Mouse (Mus musculus) layer of hippocampus, postnatal 25 days (tissue): Measurements from ENCODE around the gene Slc35b1. TPM values are rescaled to one million over a fixed set of nuclear protein-coding genes. Genes with fewer than 3 reads are reported as not detected.
"Not testable (repeated sequence)": the region's sequence is repeated elsewhere in the genome, so short reads cannot be mapped to it uniquely, and the experiment has no call there.

Experiments
- DNase-seq, 2 experiments: peaks; one replicate each; pipeline ENCODE4 v3.0.0; 2022; ENCODE audit warnings: mixed read lengths in 2 of 2, low spot score in 1 of 2; ENCODE audit errors: extremely low spot score in 1 of 2
- total RNA-seq, 2 experiments: library from RNA; stranded (reverse); gene quantifications; 2 replicates each; pipeline ENCODE4 v1.2.3; 2021

The Slc35b1 gene
- total RNA-seq, 2 experiments from 2014 or later: 69.7 to 69.9 TPM

DNA sequence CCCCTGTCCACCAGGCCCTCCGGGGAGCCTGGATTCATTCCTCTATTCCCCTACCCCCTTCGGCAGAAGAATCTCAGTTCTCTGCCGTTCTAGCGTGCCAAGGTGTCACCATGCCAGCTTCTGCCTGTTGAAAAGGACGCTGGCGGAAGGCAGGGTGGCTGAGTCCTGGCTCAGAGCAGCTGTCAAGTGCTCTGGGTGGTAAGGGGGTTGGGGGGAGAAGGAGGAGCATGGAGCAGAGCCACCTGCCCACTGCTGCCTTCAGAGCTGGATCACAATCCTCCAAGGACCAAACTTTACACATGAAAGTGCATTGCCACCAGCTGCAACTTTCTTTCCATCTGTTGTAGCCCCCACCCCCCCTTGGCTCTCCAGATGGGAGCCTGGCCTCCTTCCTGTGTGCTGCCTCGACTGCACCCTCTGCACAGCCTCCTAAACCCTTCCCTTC, 7.8 kb downstream of the Slc35b1 start:
- DNase-seq: peak; percentile 51 to 53

DNA sequence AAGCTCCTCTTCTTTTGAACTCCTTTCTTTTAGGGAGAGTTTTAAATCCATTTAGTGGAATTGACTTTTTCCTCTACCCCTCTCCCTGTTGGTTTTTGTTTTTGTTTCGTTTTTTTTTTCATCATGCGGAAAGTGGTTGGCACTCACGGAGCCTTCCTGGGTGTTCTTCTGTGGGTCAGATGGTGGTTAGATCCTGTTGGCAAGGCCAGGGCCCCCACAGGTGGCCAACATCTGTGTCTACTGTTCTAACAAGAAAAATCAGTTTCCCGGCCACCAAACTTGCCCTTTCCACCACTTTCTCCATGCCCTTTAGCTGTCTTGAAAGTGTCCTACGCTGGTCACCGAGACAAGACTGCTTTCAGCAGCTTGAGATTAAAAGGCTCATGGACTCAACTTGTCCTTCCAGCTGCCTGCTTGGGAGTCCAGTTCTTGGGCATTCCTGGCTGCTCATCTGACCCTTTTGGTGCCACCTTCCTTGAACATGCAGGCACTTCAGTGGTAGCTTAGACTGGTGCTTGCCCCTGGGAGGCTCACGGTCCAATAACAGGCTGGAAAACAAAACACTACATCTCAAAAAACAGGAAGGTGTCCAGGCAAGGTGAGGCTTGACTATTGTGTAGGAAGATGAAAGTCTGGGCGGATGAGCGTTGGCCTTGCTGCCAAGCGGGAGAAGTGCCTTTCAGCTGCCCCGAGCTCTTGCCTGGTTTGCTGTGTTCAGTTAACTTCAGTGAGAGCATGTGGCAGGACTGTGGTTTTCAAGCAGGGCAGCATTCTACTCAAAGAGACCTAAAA, 8.4 kb downstream of the Slc35b1 start:
- no peak for DNase-seq

DNA sequence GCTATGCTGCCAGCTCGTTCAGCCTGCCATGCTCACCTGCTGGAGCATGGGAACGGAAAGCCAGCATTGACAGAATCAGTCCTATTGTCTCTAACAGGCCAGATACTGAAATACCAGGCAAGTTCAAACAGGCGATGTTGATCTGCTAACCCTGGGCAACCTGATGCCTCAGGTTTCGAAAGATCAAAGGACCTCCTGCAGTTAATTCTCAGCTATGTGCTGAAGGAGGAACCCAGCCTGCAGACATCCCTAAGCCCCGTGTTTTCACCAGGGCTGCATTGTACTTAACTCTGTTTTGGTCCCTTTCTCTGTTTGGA, 9.0 kb downstream of the Slc35b1 start:
- DNase-seq: no peak

DNA sequence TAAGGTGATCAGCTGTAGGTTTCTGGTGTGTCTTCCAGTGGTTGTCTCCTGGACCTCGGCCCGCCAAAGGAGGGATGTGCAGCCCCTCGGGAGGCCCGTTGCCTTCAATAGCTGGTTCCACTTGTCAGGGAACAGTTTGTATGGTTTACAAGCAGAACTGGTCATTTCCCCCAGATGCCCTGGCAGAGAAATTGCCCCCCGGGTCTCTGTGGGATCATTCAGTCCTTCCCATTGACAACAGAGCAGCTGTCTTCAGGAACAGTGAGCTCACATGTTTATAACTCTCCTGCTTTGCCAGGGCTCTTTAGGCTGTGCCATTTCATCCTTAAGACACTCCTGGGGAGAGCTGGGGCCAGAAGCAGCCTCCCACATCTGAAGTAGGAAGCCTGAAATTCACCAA, 9.6 kb downstream of the Slc35b1 start:
- no peak for DNase-seq

DNA sequence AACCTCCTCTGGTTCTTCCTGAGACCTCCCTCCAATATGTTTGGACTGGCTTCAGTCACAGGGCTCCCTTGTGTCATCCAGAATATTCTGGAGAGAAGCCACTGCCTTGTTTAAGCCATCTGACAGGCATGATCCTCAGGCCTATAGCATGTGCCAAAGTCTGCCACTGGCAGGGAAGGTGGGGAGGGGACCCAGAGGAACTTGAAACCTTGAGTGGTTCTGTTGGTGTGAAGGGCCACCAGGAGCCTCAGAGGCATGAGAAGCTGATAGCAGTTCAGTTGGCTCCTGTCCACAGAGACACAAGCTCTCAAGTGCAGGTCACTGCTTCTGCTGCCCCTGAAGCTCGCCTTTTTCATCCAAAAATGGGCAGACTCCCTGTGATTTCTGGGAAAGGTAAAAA, 12.1 kb downstream of the Slc35b1 start:
- DNase-seq: no peak

DNA sequence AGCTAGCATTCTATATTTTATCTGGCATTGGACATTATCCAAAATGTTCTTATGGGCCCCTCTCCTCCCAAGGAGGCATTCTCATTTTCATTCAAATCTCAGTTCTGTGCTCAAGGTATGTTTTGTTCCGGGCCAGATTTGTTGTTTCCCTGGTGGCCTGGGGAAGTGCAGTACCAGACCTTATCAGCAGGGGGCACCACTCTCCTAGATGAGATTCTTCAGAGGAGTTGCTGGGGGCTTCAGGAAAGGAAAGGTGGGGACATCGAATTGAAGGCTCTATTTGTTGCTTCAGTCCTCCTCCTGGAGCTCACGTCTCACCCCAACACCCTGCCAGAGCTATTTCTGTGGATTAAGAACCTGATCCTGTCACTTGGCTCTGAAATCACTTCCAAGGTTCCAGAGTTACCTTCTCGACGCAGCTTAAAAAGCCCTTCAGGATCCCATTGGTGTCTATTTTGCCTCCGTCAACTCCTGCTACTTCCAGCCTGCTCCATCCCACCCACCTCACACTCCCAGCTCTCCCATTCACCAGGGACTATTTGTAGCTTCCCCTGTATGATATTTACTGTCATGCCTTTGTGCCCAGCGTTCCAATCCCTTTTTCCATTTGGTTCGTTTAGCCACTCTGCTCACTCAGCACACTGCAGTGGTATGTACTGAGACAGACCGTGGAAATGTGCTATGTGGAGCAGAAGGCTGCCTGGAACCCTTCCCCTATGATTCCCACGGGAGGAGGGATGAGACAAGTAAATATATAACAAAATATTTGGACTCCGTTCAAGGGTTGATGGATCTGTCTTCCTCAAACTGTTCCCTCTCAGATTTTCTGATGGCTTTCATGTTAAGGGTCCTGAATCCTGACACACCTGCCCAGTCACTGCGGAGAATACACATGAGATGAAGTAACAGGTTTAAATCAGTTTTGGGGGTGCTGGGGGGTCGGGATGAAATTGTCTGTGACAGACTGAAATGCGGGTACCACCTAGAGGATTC, 13.6 kb downstream of the Slc35b1 start:
- peak; percentile 76 to 93 for DNase-seq

DNA sequence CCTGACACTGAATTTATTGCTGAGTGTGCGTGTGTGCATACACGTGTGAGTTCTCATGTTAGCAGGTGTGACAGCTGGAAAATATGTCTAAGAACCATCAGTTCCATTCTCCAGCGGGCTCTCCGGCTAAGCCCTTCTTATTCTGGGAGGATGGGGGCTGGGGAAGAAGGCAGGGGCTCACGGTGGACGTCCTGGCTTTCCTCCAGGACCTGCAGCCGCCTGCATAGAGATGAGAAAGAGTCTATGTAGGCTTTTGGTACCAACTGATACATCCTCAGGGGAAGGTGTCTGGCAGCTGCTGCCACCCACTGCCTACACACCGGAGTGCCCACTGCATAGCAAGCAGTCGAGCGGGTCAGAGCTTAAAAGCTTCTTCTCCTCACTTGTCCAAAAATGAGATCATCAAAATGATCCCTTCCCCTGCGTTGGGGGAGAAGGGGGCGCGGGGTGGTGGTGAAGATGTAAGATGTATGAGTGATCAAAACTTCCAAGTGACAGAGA, 15.1 kb downstream of the Slc35b1 start:
- DNase-seq: no peak

DNA sequence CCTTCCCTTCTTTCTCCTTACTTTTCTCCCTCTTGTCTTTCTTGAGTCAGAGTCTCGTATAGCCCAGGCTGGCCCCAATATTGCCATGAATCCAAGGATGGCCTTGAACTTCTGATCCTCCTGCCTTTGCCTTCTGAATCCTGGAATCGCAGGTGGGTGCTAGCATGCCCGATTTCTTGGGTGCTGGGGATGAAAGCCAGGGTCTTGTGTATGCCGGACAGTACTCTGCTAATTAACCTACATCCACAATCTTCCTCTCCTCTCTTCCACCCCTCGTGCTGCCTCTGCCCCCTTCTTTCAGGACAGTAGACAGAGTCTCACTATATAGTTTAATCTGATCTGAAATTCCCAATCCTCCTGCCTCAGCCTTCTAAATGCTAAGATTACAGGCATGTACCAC, 17.1 kb downstream of the Slc35b1 start:
- no peak for DNase-seq

DNA sequence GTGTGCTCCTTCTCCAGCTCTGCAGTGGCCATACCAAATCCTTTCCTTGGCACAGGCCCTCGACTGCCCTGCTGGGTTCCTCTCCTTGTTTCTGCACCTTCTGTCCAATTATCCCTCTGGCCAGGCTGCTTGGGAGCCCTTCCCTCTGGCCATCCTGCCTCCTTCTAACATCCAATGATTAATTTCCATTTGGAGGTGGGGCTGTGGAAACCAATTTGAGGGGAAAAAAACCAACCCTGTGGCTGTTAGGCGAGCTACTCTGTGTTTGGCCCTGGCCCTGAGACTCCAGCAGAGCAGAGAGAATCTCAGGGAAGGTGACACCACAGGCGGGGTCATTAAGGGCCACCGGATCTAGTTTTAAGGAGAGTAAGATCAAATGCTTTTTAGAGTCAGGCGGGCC, 17.7 kb downstream of the Slc35b1 start:
- DNase-seq: no peak

DNA sequence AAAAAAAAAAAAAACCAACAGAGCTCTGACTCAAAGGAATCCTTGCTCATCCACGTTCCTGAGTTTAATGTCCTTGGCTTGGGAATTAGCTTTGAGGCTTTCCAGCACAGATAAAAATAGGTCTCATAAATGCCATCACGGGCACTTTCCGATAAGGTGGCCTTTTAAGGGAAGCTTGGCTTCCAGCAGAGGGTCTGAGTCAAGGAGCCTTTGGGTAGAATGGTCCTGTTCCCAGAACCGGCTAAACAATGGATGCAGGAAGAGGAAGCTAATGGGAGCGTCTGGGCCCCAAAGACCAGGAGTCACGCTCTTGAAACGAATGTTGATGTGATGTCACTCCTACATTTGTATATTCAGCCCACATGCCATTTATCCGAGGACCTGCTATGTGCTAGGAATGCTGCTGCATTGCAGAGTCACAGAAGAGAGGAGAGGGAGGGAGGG, 18.2 kb downstream of the Slc35b1 start:
- DNase-seq: no peak

DNA sequence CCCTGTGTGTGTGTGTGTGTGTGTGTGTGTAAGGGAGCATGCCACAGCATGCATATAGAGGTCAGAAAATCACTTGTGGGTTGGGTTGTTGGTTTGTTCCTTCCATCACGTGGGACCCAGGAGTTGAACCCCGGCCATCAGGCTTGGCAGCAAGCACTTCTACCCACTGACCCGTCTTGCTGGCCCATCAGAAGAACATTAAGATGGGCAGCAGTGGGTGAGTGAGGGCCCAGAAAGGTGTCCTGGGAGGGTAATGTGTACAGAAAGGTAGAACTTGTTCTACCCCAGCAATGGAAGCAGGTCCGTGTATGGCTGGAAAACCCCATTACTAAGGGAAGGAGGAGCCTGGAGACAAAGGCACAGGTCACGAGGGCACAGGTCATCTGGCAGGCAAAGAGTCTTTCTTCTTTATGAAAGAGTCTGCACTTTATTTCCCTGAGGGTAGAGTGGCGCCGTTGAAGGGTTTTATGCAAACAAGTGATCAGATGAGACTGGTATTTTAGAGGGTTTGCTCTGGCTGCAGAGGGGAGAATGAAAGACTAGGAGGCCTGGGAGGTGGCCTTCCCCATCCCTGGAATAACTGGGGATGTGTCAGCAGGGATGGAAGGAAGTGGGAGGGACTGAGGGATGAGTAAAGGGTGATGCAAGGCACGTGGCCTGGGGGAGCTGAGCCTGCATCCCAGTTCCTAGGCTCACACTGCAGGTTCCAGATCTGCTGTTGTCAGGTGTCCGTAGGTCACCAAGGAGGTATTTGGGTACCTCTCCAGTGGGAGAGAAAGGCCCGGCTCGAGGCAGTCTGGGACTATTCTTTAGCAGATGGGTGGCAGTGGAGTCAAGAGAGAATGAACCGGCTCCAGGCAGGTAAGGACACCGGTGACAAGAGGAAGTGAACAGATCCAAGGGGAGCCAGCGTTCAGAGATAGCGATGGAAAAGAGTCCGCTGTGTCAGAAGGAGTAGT, 19.2 kb downstream of the Slc35b1 start:
- DNase-seq: no peak

DNA sequence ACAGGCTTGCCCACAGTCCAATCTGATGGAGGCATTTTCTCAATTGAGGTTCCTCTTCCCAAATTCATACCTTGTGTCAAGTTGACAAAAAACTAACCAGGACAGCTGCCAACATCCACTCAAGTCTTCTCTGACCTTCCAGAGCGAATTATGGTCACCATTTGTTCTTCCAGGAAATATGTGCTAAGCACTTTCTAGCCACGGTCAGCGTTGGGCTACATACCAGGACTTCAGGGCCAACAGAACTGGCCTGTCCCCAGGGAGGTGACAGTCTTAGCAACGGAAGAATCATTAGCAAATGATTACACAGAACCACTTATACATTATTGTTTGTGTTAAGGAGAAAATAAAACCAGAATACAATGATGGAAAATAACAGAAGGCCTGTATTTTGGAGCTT, 21.3 kb downstream of the Slc35b1 start:
- no peak for DNase-seq

DNA sequence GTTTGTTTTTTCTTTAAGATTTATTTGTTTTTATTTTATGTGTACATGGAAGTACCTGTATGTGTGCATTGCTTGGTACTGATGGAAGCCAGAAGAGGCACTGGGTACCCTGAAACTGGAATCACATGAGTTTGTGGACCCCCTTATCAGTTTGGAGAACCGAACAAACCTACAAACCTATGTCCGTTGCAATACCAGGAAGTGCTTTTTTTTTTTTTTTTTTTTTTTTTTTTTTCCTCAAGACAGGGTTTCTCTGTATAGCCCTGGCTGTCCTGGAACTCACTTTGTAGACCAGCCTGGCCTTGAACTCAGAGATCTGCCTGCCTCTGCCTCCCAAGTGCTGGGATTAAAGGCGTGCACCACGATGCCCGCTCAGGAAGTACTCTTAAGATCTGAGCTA, 21.9 kb downstream of the Slc35b1 start:
- not testable (repeated sequence) for DNase-seq

DNA sequence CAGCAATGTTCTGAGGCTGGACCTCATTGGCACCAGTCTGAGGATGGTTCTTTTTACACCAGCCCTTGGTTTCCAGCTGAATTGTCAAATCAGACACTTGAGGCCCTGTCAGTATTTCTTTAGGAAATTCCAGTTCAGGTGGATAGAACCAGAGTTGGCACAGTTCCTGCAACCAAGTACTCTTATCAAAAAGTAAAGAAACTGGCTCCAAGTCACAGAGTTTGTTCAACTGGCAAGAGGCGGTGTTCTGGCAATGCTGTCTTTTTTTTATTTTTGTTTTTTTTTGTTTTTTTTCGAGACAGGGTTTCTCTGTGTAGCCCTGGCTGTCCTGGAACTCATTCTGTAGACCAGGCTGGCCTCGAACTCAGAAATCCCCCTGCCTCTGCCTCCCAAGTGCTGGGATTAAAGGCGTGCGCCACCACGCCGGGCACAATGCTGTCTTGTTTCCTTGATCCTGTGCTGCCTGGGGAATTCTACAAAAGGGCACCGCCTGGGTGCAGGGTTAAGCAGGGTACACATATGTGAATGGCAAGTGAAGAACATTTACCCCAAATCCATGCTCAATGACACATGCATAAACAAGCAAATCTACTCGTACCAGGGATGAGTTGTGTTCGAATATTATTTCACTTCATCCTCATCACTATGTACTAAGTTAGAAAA, 25.1 kb downstream of the Slc35b1 start:
- no peak for DNase-seq

DNA sequence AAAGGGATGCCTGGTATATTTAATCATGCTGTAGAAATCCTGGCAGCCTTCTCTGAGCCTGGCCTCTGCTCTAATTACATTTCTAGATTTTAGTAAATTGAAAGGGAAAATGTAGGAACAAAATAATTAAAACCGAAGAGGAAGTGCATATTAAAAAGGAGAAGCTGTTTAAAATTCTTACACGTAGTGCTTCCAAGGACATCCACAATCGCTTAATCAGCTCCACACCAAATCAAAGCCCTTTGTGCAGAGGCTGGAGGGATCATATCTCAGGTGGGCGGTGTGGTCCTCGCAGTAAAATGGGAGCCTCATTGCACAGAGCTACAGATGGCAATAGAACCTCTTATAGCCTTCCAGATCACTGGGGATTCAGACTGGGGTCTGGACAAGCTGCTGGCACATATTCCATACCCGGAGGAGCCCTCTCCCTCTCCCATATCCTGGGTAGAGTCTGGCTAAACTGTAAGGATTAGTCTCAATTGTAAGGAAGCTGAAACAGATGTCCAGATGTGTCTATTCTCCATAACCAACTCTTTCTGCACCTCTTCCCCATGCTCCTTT, 27.0 kb downstream of the Slc35b1 start:
- DNase-seq: no peak

DNA sequence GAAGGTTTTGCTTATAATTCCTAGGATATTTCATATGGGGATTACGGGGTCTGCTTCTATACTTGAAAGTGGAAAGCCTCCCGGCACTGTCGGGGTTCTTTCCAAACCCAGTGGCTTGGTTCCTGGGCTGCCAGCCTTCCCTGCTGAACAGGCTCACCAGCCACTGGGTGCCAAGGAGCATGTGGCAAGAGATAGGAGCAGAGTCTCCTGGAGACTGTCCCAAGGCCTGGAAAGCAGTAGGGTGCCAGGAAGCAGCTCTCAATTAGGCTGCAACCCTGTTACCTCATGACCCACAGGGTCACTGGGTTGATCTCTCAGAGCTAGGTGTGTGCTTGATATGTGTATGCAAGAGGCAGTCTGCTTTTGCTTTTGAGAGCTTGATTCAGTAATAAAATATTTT, 28.1 kb downstream of the Slc35b1 start:
- no peak for DNase-seq

DNA sequence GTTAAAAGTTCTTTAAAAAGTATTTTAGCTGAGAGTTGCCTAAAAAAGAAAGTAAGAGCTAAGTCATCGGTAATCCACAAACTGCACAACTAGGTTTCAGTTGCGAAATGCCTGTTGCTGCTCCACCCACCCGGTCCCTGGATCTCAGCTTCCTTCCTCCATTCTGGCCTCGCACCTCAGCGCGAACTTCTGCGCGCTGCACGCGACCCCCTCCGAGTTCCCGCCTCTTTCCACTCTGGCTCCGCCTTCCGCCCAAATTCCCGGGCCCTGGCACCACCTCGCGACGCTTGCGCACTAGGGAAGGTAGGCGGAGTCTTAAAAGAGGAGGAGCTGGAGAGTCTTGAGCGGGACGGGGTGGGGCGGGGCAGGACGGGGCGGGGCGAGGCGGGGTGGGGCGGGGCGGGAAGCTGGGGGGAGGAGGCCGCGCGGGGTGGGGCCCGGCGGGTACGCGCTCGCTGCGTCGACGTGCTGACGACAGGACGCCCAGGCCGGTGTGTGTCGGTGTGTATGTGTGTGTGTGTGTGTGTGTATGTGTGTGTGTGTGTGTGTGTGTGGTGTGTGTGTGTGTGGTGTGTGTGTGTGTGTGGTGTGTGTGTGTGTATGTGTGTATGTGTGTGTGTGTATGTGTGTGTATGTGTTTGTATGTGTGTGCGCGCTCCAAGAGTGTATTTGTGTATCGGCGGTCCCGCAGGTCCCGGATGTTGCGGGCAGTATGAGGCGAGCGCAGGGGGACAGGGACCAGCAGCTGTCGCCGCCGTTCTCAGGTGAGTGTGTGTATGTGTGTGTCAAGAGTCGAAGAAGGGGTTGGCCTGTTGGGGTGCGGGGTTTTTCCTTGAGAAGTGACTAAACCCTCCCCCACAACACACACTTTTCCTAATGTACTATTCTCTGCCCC, 29.4 kb downstream of the Slc35b1 start, which contains the start of gene Spop:
Gene Spop, plus strand, starts transcription at position 440 of the 895 bp plus-strand sequence.
- DNase-seq: peak; percentile 70 to 73

DNA sequence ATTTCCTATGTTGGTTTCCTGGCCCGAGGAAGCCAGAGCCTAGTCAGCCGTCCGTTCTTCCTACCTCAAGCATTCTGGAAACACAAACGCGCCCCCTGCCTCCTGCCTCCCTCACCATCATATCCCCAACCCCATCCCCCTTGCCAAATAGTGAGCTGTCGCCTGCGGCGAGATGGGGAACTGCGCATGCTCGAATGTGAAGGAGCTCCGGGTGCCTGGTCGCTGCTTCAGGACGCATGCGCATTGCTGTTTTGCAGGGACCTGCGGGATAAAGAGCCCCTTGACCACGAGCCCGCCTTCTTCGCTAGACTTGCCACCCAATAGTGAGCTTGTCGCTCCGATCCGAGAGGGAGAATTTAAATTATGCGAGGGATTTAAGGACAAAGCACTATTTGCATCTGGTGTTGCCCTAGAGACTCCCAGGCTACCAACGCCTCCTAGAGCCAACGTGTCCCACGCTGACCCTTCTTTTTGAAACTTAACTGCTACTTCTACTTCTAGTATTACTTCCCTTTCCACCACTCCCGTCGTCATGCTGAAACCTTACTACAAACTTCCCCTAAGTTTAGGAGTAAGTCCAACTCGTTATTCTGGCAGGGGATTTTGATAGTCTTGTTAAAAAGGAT, 30.2 kb downstream of the Slc35b1 start:
- DNase-seq: peak; percentile 86 to 89
